Mouse (Mus musculus) induced T-regulatory cell, adult 2 months (primary cell): ENCODE measurements around the gene Ptpn12.

Experiments used
- DNase-seq: peaks from one replicate; pipeline ENCODE4 v3.0.0-alpha.2; 2012; ENCODE audit warnings: low read depth

Gene Ptpn12

DNA sequence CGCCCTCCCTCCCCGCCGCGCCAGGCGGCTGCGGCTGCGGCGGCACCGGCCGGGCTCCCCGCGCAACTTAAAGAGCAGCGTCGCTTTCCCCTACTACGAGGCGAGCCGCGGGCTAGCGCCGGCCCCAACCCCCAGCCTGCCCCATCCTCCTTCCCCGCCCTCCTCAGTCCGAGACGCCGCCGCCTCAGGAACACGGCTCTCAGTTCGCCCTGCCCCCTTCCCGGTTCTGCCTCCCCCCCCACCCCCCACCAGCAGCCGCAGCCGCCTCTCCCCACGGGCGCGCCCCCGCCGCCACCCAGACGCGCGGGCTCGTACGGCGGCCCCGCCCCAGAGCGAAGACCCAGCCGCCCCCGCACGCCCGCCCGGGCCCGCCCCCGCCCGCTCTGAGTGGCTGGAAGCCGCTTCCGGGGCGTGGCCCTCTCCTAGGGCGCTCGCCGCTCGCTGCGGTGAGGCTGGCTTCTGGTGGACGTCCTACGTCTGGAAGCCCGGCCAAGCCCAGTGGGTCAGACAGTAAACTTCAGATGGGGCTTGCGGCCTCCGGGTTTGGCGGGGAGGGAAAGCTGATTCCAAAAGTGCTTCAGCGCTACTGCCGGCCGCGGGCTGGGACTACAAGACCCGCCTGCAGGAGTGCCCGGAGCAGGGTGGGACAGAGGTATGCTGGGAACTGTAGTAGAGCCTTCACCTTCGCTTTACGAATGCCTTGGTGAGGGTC, at the start of gene Ptpn12:
Ptpn12 (minus strand) TSS at position 92 of the 712 bp plus-strand sequence.
- DNase-seq, result peak; percentile 96

DNA sequence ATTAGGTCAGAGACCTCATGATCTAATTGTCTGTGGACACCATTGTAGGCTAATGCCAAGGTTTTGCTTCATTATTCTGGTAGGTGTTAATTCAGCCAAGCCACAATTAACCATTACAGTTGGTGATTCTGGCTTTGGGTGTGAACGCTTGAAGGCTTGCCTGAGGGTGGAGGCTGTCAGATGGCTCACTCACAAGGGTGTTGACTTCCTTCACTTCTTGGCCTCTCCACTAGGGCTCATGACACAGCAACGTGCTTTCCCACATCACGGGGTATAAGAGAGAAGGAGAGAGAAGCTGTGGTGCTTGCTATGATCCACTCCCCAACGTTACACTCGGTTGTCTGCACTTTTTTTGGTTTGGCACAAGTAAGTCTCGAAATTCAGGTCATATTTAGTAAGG, 35.5 kb upstream of the Ptpn12 start:
- DNase-seq, result no peak

DNA sequence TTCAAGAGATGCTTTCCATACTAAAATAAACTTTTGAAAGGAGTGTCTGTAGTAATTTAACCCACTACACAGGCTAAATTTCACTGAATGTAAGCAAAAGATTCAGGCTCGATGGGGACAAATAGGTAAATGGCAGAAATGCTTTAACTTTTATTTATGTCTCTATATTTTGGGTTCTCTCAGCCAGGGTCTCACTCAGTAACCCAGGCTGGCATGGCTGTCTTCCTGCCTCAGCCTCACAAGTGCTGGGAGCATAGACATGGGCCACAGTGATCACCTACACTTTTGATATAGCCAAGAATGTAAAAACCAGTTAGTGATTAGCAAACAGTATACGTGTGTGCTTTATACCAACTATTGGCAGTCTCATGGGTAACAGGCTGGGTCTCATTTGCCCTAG, 1.5 kb upstream of the Ptpn12 start:
- DNase-seq, result no peak

DNA sequence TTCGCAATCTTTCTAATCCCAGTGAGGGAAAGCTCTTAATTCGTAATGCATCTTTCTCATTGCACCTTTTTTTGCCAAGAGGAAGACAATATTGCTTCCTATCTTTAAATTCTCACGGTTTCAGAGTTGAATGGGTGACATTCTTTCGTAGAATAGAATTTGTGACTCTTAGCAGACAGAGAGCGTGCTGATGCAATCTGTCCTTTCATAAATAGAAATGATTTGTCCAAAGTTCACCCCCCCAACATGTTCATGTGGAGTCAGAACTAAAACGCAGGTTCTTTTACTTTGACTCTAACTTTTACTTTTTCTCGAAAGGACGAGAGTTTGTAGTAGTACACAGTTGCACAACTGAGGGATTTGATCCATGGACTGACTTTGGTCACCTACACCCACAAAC, 884 bp upstream of the Ptpn12 start:
- DNase-seq, result no peak

DNA sequence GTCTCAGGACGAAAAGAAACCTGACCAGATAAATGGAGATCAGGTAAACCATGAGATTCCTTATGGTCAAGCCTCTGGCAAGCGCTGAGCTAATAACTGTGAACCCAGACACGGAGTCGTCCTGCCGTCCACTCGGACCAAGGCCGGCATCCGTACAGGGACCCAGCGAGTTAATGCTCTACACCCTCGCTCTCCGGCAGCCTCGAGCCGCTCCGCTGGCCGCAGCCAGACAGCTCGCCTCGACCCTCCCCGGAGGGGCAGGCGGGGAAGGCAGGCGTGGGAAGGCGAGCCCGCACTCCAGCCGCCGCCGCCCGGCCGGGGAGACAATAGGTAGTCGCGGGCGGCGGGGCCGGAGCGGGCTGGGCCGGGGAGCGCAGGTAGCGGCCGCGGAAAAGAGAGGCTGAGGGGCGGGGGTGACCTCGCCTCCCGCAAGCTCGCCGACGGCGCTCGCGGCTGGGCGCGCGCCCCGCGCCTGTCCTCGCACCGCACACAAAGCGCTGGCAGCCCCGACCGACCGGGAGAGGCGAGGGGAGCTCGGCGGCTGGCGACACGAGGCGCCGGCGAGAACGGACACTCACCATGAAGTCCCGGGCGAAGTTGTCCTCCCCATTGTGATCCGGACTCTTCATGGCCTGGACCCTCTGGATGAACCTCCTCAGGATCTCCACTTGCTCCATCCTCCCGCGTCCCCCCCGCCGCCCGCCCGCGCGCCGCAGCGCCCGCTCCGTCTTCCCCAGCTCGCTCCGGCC, 466 bp downstream of the Ptpn12 start:
- peak; percentile 60 for DNase-seq

DNA sequence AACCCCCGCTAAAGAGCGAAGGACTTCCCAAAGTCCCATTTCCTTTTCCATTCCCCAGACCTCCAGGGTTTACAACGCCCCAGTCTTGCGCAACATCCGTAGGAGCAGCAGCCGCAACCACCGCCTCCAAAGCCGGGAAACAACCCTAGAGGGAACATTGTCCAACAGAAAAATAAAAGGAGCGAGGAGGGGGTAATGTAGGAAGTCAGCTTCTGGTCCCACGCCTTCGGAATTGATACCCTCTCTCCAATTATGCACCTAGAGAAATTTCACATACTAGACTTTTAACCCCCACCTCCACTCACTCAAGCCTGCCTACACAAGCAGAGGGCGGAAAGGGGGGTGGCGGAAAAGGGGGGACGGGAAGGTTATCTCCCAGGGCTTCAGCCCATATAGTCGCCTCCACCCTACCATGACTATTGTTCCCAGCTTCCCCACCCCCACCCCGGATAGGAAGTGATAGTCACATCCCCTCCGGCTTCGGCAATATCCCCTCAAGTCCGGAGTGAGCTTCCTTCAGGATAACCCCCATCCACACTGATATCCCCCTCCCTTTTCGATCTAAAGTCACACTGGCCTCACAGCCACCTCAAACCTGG, 1.1 kb downstream of the Ptpn12 start:
- peak; percentile 55 for DNase-seq

DNA sequence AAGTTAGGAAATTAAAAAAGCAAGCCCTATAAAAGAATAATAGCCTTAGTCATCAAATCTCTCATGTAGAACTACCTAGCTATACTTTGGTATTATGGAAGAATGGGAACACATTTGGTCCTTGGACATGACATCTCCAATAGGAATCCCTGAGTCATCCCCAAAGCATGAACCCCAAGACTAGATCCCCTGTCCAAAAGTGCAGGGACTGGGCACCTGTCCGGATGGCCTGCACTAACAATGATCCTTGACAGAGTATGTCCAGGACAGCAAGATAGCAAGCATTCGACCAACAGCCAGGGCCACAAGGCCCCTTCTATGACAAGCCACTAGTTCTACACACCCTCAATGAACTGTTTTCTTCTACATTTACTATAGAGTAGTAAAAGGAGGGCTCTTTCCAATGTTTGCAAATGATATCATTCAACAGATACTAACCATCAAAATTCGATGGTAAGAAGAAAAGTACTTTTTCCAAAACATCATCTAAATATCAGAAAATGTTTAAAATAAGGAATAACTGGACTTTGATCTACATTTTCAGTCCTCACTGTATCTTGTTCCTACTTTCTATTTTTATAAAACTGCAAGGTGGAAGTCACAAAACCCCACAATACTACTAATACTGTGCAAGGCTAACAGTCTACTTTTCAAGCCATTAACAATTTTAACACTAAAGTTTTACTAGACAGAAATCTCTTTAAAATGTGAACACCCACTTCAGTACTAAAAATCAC, 2.0 kb downstream of the Ptpn12 start:
- DNase-seq, result no peak

DNA sequence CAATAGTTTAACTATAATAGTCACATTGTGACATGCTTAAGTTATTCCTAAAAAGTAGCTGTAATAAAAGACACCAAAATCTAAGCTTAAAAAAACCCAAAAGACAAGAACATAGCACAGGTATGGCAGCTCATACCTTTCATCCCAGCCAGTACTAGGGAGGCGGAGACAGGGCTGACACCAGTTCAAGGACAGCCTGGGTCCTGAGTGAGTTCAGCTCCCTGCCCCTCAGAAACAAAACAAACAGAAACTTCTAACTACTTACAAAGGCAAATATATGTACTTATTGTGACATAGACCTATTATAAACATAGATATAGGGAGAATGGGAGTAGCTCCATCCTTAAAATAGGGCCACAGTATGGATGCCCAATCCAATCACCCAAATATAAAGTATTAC, 3.2 kb downstream of the Ptpn12 start:
- DNase-seq, result no peak

DNA sequence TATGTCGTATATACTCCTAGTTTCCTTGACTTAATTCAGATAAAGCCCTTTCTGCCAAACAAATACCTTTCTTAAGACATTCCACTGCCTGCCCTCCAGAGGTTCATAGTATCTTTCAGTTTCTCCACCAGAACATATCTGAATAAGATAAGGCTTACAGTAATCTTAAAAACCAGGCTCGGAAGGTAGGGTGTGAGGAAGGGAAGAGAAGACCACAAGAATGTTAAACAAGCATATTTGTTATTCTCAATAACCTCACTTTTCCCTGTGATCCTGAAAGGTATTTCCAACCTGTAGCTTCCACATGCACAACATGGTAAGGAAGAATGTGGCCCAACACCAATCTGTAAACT, 5.0 kb downstream of the Ptpn12 start:
- DNase-seq, result no peak

DNA sequence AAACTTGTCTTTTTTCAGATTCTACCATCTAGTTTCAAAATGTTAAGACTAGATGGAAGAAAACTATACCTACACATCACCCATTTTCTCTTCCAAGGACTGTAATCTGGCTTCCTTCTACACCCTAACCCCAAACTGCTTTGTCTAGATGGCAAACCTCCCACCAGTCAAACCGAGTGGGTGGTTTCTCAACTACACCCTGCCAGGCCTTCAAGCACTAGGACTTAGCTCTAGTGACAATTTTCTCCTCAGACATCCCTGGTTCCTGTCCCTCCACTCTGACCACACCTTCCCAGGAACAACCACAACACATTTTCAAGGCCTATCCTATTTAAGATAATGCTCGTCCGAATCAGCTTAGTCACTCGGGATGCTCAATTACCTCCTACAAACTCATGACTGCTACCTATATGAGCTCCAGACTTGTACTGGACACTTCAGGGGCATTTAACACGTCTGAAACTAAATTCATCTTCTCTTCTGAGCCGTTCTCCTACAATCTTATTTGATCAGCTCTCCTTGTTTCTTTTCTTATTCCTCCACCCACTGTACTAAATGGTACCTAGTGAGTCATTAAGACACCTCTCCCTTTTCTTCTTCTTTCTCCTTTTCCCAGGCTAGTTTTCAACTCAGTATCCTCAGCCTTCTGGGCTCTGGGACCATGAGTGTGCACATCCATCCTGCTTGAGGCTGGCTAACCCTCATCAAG, 5.5 kb downstream of the Ptpn12 start:
- no peak for DNase-seq

DNA sequence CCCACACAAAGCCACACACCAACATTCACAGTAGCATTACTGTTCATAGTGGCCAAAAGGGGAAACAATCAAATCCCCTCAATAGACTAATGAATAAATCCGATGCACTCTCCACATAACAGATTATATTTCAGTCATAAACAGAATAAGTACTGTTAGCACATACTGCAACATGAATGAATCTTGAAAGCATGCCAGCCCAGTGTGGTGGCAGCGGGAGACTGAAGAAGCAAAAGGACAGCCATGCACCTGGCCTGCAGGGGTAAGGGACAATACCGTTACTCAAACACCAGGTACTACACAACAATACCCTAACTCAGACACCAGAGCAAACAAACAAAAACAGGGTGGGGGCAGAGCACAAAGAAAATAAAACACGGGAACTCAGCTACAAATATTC, 6.7 kb downstream of the Ptpn12 start:
- no peak for DNase-seq

DNA sequence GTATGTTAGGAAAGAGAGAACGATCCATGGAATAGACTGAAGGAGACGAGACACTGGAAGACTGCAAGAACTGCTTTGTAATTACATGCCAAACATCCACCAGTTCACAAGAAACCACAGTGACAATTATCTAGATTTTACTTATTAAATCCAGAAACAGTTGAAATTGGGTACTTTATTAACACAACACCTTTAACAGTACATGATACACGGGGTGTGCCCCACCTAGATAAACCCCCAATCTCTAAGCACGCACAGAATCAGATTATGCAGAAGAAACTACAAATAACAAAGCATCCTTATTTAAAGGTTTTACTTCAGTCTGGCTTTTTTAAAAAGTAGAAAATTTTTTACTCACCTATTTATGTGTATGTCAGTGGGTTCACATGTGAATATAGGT, 8.6 kb downstream of the Ptpn12 start:
- no peak for DNase-seq

DNA sequence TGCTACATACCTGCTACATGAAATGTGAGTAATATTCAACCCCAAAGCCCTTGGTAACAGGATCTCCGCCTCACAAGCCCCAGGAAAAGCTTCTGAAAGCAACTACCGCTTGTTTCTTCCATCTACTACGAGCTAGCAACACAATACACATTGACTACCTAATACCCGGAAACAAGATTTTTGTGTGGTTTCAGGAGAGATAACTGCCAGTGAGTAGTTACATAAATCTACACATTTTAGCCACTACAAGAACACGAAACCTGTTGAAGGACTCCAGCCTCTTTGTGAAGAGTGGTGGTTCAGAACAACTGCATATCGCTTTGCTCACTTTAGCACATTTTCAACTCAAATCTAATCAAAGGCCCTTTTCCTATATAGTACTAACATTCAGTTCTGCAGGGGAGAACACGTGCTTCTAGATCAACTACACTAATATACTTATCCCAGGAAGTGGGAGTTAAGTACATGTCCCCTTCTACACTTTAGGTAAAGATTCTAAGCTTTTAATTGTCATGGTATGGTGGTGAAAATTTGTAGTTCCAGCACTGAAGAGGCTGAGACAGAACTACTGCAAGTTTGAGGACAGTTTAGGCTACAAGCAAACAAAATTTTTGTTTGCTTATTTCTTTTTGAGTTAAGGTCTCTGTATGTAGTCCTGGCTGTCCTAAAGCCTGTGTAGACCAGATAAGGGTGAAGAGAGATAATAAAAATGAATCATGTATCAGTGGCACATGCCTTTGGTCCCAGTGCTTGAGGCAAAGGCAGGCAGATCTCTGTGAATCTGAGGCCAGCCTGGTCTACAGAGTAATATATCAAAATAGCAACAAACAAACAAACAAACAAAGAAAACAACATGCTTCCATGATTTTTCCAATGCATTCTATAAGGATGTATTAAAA, 9.3 kb downstream of the Ptpn12 start:
- no peak for DNase-seq

DNA sequence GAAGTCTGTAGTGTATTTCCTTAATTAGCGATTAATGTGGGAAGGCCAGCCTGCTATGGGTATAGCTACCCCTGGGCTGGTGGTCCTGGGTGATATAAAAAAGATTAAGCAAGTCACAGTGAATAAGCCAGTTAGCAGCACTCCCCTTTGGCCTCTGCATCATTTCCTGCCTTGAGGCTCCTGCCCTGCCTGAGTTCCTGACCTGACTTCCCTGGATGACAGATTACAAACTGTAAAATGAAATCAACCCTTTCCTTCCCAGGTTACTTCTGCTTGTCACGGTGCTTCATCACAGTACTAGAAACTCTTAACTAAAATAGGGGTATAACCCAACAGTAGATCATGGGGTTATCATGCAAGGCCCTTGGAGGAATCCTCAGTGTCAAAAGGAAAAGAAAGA, 10.2 kb downstream of the Ptpn12 start:
- no peak for DNase-seq

DNA sequence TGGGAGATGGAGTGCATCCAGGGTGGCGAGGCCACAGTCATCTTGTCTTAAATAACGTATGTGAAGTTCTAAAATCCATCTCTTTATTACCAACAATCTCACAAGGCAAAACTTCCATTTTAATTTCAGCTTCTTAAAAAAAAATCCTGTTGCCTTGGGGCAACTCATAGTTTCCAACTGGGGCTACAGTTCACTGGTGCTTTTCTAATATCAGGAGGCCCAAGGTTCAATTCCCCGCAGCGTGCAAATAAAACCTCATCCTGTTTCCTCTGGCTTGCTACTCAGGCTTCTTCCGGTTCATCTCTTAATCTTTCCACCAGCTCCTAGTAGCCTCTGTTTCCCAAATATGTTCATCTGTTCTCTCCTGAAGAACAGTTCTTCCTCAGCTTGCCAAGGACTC, 17.6 kb downstream of the Ptpn12 start:
- DNase-seq, result peak; percentile 35

DNA sequence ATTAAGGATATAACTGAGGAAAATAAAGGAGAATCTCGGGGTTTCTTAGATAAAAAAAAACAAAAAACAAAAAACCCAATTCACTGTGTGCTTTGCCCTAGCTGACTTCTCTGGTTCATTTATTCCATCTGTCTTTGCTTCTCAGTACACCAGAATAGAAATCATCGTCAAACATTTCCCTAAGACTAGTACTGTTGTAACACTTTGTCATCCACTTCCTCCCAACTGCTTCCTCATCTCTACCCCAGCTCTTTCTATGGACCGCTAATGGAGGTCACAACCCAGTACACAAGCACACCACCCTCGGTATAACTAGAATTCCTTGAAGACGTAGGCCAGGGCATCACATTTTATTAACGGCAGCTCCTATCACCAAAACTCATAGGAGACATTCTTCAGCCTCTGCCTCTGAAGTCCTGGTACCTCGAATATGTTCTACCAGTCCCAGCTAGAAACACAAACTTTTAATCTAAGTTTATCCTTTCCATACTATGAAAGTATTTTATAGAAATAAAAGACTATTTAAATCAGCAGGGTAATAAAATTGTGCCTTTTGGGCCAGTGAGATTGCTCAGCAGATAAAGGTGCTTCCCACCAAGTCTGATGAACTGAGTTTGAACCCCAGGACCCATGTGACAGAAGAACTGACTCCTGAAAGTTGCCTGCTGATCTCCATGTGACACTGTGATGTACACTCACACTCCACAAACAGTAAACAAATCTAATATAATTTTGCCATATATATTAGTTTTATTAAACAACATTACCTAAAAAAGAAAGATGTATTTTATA, 19.8 kb downstream of the Ptpn12 start:
- DNase-seq, result no peak

DNA sequence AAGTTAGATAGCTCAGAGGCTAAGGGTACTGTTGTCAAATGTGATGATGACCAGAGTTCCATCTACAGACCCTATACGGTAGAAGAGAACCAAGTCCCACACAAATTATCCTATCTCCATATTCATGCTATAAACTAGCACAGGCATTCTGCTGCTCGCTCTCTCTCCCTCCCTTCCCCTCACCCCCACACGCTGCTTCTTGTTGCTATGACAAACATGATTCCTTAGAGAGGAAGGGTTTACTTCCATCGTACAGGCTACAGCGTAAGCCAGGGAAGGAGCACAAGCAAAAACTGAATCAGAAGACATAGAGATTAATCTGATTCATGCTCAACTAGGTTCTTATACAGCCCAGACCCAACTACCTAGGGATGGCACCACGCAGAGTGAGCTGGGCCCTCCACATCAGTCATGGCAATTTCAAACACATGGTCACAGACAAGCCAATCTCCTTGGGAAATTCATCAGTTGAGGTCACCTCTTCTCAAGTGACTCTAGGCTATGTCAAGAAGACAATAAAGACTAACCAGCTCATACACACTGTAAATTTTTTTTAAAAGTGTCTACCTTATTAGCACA, 21.2 kb downstream of the Ptpn12 start:
- no peak for DNase-seq

DNA sequence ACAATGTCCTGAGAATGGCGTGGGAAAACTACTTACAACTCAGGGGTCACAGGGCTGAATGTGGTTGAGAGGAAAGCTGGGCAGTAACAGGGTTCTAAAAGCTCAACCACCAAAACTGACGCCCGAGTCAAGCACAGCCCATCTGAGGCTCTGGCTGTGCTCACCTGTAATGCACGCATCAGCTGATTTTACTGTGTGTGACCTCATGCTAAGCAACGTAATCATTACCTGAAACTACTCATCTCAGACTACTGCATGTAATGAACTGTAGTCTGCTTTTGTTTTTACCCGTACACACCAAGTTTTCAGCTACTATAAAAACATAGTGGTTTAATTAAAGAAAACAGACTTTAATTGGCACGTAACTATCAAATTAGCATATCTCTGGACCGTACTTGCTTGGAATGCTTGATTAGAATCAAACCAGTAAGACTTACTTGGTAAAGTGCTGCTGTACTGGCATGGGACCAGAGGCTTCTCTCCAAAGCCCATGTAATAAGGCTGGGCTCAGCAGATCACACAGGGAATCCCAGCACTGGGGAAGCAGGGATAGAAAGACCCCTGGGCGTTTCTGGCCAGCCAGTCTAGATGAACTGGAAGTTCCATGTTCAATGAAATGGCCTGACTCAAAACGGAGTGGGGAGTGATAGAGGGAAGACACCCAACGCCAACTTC, 22.2 kb downstream of the Ptpn12 start:
- DNase-seq, result no peak

DNA sequence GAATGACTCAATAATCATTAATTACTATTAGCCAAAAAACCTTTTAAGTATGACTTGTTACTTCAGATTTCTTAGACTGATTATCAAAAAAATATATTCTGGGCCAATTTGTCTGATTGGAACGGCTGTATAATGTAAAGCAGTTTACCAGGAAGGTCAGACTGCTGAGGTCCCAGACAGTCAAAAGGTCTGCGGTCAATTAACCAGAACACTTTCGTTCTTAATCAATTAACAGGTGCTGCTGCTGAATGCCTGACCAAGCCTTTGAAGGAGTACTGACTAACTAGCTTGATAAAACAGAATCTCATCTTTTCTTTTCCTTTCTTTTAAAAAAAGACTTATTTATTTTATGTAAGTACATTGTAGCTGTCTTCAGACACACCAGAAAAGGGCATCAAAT, 23.1 kb downstream of the Ptpn12 start:
- DNase-seq, result no peak
